Mouse (Mus musculus): ENCODE results near the gene Map3k4. TPM values are rescaled to one million over a fixed set of nuclear protein-coding genes. Genes with fewer than 3 reads are reported as not detected.
"Not testable (repeated sequence)": the region's sequence is repeated elsewhere in the genome, so short reads cannot be mapped to it uniquely, and the experiment has no call there.

Map3k4 gene
- total RNA-seq, 2 experiments from 2014 or later, result 21.1 to 29.4 TPM

- no peak for DNase-seq
These were observed 46.8 kb downstream of the Map3k4 start for GRCm38 (mm10) chr17:12271805-12272204.

DNA sequence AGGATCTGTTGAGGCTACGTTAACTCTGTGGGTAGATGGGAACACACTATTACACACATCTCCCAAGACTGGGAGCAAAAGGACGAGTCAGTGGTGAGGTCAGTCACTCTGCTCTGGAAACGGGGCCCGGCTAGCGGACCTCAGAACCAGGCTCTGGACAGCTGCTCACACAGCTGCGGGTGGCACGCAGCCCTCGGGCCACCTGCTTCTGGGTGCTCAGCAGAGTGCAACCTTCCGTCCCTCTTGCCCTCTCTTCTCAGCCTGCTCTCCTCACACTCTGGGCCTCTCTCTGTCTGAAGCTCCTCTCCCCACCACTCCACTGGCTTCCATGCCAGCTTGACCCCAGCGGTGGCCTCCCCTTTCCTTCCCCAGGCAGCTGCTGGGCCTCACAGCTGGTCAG is 50.1 kb downstream of the Map3k4 start:
- no peak for DNase-seq

- DNase-seq, result no peak
These were observed 50.5 kb downstream of the Map3k4 start for GRCm38 (mm10) chr17:12268091-12268490.

DNA sequence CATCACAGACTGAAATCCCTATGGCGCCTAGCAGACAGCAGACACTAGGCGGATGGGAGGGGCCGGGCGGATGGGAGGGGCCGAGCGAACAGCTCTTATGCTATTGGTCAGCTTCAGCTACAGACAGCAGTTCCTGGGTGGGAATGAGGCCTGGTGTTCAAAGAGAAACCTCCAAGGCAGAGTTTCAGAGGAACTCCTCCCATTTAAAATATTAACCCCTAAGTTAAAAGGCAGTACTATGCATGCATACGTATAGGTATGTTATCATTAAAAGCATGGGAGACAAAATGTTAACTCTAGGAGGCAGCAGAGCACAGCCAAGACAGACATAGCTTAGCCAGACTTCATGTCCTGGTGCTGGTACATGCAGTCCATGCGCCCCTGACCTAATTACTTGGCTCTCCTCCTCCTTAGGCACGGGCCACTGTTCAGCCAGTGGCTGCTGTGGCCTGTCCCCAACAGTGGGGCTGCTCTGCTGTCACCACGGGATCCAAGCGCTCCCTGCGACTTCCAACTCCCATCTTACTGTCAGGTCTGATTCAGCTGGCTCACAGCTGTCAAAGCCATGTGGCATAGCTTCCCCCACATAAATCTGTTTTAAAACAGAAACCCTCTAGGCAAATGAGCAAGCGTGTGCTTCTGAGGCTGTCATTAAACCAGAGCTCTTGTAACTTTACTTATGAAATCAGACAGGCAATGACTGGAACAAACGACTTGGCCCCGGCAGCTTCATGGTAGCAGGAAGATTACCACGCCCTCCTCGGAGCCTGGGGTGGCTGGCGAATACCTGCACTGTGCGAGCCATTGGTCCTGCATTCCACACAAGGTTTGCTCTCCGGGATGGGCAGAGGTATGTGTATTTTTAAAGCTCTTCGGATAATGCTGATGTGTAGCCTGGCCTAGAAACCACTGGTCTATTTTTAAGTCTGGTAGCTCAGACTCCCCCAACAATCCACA is 52.3 kb downstream of the Map3k4 start:
- peak; percentile 61 for DNase-seq

DNA sequence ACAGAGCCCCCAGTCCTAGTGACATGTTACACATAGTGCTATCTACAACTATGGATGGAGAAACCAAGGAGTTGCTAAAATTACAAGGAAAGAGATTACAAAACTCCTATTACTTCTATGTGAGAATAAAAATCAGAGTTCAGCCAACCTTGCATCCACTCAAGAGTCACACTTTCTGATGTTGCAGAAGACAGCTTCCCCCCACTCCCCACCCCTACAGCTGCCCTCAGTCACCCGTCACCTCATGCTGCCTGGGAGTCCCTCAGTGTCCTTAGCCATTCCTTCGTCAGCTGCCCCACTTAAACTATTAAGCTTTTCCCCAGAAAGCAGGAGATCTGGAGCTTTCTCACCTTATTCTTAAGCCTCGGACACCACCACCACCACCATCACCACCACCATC is 54.3 kb downstream of the Map3k4 start:
- no peak for DNase-seq

DNA sequence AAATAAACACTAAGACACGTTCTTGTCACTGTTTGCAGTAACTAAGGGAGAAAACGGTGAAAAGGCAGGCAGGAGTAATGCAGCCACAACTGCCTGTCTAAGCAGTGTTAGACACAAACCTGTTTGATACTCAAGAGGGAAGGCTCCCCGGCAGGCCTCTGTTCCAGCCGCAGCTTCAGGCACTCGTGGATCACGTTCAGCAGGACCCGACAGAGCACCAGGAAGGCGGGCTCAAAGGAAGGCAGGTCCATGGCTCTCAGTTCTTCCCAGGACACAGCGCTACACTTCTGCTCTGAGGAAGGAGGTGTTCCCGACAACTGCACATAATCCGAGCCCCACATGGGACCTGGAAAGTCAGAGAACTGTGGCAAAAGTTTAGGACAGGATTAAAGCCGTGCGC is 54.8 kb downstream of the Map3k4 start:
- no peak for DNase-seq

DNA sequence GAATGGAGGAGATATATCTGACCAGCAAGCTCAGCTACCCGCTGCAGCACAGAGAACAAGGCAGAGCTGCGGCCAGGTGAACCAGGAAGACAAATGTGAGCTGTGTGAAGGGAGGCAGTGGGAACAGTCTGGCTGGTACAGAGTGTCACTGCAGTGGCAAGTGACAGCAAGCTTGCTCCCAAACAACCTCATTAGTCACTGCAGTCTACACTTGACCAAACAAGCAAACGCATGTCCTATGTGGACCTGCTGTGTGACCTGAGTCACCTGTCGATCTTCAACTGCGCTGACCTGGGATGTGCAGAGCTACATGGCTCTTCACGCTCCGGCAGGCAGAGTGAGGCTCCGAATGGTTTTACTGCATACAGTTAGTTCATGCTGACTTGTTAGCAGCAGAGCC is 55.7 kb downstream of the Map3k4 start:
- DNase-seq, result no peak

DNA sequence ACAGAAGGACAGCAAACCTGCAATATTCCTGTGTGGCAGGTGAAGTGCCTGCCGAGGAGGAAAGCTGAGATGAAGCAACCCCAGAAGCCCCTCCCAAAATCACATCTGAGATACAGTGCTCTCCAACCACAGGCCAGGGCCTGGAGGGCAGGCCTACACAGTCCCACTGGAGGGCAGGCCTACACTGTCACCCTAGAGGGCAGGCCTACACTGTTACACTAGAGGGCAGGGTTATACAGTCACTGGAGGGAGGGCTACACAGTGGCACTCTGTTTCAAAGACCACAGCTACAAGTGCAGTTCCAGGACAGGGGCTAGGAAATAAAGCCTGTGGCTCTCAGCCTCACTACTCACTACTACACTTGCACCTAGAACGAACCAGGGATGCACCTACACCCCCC is 56.7 kb downstream of the Map3k4 start:
- no peak for DNase-seq

- no peak for DNase-seq
These were observed 57.2 kb downstream of the Map3k4 start for GRCm38 (mm10) chr17:12261376-12261775.

GRCm38 (mm10) chr17:12259957-12260356 is 58.6 kb downstream of the Map3k4 start:
- no peak for DNase-seq

- no peak for DNase-seq
These were observed 60.1 kb downstream of the Map3k4 start for GRCm38 (mm10) chr17:12258517-12258916.

DNA sequence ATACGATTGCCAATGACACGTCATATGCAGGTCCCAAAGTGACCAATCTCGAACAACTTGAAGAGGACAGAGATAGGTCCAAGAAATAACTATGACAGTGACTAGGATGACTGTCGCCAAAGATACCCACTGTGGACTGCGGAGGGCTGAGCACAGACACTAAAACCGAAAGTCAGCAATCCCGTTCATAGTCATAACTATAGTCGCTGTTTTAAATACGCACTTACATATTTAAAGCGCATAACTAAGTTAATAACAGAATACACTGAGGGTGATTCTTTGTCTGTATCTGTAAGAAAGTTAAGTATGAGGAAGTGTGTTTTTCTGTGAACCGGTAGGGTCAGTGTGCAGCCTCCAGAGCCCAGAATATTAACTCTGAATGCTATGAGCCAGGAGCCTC is 62.5 kb downstream of the Map3k4 start:
- no peak for DNase-seq

- no peak for DNase-seq
These were observed 68.0 kb downstream of the Map3k4 start for GRCm38 (mm10) chr17:12250581-12250980.

- DNase-seq, result no peak
These were observed 68.7 kb downstream of the Map3k4 start for GRCm38 (mm10) chr17:12249783-12250504.

DNA sequence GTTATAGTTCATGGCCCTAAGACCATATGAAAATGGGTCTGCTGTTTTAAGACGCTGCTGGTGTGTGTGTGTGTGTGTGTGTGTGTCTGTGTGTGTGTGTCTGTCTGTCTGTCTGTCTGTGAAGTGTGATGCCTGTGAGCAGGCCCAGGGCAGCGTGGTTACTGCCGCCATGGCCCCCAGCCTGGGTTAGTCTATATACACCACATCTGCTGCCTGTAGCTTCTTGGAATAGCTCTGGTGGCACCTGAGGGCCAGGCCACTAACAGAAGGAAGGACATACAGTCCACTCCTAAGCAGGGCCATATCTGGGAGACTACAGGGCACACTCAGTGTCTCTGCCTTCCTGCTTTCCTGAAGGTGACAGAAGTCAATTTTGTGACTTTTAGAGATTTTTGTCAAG is 77.9 kb downstream of the Map3k4 start:
- no peak for DNase-seq

DNA sequence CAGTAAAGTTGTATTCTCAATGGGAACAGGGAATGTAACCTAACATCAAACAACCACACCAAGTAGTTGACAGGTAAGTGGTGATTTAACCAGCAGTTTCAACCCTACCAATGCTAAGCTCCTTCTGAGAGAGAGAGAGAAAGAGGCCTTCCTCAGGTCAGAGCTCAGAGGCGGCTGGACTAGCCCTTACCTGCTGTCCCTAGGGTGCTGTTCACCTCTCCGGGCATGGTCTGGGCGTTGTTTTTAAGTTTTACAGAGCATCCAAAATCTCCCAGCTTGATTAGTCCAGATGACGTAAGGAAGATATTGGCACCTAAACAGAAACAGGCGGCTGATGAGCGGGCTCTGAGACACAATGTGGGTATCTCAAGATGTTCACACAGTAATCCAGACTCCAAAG is 85.9 kb downstream of the Map3k4 start:
- no peak for DNase-seq

- no peak for DNase-seq
These were observed 87.5 kb downstream of the Map3k4 start for GRCm38 (mm10) chr17:12231087-12231486.

- no peak for DNase-seq
These were observed 88.4 kb downstream of the Map3k4 start for GRCm38 (mm10) chr17:12230167-12230566.

DNA sequence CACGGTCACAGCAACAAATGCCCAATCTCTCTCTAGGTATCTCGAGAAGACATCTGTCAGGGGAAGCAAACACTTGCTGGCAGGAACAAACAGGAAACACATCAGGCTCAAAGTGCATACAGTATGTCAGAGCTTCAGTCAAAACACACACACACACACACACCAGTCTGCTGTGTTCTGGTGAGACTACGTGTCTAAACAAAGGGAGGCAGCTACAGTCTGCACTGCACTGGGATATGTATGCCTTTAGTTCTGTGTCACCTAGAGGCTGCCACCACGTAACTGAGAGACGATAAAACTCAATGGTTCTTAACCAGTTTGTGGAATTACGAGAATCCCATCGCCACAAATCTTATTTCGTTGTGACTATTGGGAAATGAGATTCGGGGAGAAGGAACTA is 88.8 kb downstream of the Map3k4 start:
- no peak for DNase-seq

DNA sequence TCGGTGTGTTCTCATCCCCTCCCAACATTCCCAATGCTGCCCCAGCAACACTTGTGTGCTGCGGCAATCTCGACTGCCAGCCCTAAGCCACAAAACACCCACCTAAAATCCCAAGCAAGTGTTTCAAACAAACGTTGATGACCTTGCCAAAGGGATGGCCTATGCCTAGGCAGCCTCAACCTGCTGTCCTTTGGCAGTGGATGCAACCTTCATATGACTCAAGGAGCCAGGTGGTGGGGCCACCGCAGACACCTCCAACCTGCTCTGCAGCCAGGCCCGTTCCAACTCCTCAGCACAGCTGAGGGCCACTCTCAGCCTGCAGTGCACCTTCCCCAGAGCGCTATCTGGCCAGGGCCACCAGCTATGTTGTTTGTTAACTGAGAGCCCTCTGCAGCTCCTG is 90.1 kb downstream of the Map3k4 start:
- no peak for DNase-seq

DNA sequence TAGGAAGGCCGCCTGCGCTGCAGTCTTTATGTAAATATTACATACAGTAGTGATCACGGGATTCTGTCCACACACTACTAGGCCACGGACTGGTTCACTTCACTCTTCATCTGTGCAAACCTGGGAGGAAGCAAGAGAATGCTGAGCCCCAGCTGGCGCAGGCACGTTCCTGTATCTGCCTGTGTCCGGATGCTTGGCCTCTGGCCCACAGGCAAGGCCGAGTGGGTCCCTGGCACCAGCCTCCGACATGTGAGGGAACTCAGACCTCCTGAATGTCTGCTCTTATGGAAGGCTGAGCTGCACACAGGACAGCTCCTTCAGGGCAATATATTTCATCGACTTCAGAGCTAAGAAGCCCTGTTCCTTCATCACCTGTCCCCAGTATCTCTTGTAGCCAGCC is 90.6 kb downstream of the Map3k4 start:
- DNase-seq, result no peak

DNA sequence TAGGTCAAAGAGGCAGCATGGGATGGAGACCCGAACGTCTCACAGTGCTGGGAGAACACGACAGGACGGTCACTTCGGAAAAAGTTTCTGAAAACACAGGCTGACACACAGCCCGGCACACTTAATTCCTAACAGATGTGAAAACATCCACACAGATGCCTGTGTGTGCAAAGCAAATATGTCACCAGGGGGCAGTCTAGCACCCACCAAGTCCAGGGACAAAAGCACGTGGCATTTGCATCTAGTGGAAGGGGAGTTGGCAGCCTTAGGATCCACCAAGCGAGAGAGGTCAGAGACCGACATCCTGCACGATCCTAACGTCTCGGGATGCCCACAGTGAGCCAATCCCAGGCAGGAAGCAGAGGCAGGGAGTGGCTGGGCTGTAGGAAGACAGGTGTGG is 92.0 kb downstream of the Map3k4 start:
- peak; percentile 46 for DNase-seq

DNA sequence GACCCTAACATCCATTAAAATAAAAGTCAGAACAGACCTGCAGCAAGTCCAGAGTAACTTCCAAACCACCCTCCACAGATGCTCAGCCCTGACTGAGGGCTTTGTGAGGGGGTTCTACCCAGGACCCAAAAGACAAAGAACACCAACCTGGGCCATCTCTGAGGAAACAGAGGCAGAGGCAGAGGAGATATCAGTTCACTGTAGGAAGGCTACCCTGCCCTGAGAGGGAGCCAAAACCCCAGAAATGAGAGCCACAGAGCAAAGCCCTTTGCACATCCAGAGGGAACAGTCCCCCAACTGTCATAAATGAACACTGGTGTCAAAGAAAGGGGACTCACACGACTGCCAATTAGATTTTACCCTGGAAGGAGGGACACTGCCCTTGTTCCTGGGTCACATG is 93.4 kb downstream of the Map3k4 start:
- no peak for DNase-seq

DNA sequence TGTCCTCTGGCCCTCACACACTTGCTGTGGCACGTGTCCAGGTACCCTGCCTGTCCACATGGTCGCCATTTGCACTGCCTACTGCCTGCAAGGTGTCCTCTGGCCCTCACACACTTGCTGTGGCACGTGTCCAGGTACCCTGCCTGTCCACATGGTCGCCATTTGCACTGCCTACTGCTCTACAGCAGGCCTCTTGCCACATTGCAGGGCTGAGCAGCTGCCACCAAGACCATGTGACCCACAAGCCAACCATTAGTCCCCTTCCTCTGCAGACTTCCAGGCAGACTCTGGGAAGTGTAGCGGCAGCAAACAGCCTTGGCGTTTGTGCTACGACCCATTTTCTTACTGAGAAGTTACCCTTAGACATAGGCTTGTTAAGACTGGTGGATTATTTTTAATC is 94.0 kb downstream of the Map3k4 start:
- not testable (repeated sequence) for DNase-seq

Data from adrenal gland, postnatal 10 days (tissue).